Mouse (Mus musculus) cerebellum, adult 2 months (tissue): ENCODE data around the gene Fam107b. TPM values are rescaled to one million over a fixed set of nuclear protein-coding genes. Genes with fewer than 3 reads are reported as not detected.

Source experiments
- DNase-seq, 2 experiments: peaks; one replicate each; pipeline ENCODE4 v3.0.0; 2021
- H3K27ac ChIP-seq: fragments of 200-500 bp; 2 replicates; pipeline ENCODE4 v1.5.1; 2012; ENCODE audit warnings: low read length, control low read depth, inconsistent platforms; ENCODE audit not compliant: insufficient read depth
- H3K27me3 ChIP-seq: fragments of 200-500 bp; 2 replicates; pipeline ENCODE4 v1.6.1; 2012; ENCODE audit warnings: inconsistent platforms, mild to moderate bottlenecking, low read length, moderate library complexity; ENCODE audit not compliant: control insufficient read depth, insufficient read depth
- H3K4me1 ChIP-seq: fragments of 200-500 bp; 2 replicates; pipeline ENCODE4 v1.6.1; 2011; ENCODE audit warnings: low read length; ENCODE audit not compliant: control insufficient read depth, insufficient read depth
- H3K4me3 ChIP-seq: fragments of 200-500 bp; replicated peaks from 2 replicates; pipeline ENCODE3; 2011; ENCODE audit warnings: mild to moderate bottlenecking, low read depth, low read length, control low read depth; ENCODE audit not compliant: insufficient read depth
- CTCF ChIP-seq: fragments of 200-500 bp; IDR thresholded peaks from 2 replicates; pipeline ENCODE4 v1.5.1; 2011; ENCODE audit warnings: low read depth, mild to moderate bottlenecking, control low read depth, low read length, moderate library complexity, borderline replicate concordance; ENCODE audit not compliant: insufficient read depth
- POLR2A ChIP-seq: fragments of 200-500 bp; IDR thresholded peaks from 2 replicates; pipeline ENCODE4 v1.6.1; 2011; ENCODE audit warnings: low read length, control low read depth, borderline replicate concordance; ENCODE audit not compliant: insufficient read depth
- WGBS: fragments of 180-500 bp; shearing (Covaris S2); methylation state at CpG from one replicate; pipeline ENCODE4 v1.1.7; 2018; 5-methylcytosine and 5-hydroxymethylcytosine counted together
- polyA plus RNA-seq: library from polyadenylated mRNA; depleted of rRNA; stranded (reverse); fragments of >200 nt; gene quantifications from 2 replicates; pipeline ENCODE4 v1.2.3, GENCODE M21; 2012

The Fam107b gene
- polyA plus RNA-seq, 1 experiment: 63.7 TPM

DNA sequence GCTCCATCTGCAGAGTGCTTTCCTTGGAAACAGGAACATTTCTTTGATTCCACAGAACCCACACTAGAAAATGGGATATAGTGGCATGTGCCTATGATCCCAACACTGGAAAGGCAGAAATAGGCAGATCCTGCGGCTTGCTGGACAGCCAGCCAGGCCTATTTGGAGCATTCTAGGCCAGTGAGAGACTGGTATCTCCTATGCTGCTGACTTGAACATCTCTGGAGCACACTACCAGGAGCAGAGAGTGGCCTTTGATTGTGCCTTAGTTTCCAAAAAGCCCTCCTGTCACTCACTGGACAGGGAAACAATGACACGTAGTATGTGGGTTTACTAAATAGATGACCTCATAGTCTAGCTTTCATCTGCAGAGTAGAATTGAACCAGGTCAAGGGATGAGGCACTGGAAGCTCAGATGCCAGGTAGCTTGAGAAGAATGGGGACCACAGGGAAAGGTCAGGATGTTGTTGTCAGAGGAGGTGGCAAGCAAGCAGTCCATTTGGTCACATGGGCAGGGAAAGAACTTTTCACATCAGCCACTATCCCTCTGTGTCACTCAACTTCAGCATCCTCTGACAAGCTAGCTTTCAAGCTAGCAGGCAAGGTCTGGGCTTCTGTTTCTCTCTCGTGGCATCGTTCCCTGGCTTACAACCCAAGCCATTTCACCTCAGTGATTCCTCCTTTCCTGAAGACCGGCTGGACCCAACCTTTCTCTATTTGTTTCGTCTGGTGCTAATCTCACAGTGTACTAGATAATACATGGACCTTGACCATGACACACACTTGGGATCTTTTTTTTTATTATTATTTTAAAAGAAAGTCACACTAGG is 20.0 kb downstream of the Fam107b start:
- Histone ChIP-seq H3K4me3 (no peak overlapping the region), H3K4me1 (peaks cover 29% of the 10 kb centered on the region), H3K27ac (peak overlapping the region; percentile 77), H3K27me3 (no peaks in the 10 kb centered on the region)
- DNase-seq: peak; percentile 83 to 91
- WGBS: 10% methylated on average over 6 of the region's 6 CpGs
- TF ChIP-seq CTCF (no peak), POLR2A (no peak)

DNA sequence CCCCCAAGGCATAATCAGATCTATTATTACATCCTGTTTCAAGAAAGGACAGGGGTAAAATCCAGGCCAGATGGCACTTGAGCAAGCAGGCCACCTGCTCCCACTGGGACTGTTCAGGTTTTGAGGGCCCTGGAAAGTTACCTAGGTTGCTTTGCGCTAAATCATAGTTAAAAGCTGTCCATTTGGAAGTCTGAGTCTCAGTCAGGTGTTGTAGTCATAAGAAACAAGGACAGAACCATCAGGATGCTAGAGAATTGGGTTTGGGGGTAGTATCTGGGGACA is 20.6 kb downstream of the Fam107b start:
- H3K27ac ChIP-seq: peak overlapping the region; percentile 71
- peak; percentile 84 to 93 for DNase-seq
- 15% methylated on average over 1 of the region's 1 CpGs for WGBS
- no peak overlapping the region for H3K4me3 ChIP-seq
- H3K4me1 ChIP-seq: peaks cover 32% of the 10 kb centered on the region
- TF ChIP-seq CTCF (no peak), POLR2A (no peak)
- no peaks in the 10 kb centered on the region for H3K27me3 ChIP-seq

DNA sequence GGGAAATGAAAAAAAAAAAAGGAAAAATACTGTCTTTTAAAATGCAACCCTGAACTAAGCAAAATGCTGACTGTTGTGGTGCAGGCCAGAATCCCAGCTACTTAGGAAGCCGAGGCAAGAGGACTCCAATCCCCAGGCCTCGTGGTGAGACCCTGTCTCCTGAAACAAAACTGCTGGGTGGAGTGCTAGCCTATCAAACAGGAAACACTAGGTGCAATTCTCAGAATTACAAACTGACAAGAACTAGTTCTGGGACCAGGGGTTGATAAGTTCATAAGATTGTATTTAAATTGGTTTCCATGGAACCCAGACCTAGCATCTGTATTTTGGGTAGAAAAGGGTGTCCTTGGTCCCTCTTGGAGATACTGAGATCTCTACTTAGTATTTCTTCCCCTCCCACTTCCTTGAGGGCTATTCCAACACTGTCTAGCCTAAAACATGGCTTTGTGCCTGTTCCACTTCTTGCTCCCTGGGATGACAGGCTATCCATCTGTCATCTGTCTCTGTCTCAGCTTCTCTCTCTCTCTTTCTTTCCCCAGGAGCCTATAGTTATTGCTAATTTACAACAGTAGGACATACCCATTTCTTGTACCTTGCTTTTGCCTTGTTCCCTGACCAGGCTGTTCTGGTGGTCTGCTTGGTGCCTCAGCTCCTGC is 24.5 kb downstream of the Fam107b start:
- no peak overlapping the region for H3K27ac ChIP-seq
- H3K4me3 ChIP-seq: no peak overlapping the region
- WGBS: 62% methylated on average over 2 of the region's 2 CpGs
- TF ChIP-seq POLR2A: no peak
- no peak for TF ChIP-seq CTCF
- peak; percentile 39 to 81 for DNase-seq
- peaks cover 21% of the 10 kb centered on the region for H3K4me1 ChIP-seq
- H3K27me3 ChIP-seq: no peaks in the 10 kb centered on the region

DNA sequence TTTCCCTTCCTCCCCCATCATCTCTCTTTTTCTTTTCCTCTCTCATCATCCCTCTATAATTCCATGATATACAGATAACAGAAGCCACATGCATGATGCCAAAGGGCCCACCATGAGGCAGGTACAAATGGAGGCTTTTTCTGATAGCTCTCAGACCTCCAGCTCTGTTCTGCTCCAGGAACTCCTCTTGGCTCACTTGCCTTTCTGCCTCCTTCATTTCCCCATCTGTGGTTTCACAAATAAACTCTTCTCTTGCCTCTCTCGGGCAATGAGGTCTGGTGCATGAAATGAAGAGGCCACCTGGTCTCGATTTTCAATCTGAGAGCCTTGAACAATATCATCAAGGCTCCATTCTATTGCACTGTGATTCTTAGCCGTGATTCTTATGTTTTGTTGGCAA is 30.1 kb downstream of the Fam107b start:
- peak; percentile 23 to 55 for DNase-seq
- H3K27ac ChIP-seq: no peak overlapping the region
- 27% methylated on average over 3 of the region's 3 CpGs for WGBS
- H3K4me1 ChIP-seq: peaks cover 18% of the 10 kb centered on the region
- TF ChIP-seq CTCF: no peak
- H3K27me3 ChIP-seq: no peaks in the 10 kb centered on the region
- H3K4me3 ChIP-seq: no peak overlapping the region

DNA sequence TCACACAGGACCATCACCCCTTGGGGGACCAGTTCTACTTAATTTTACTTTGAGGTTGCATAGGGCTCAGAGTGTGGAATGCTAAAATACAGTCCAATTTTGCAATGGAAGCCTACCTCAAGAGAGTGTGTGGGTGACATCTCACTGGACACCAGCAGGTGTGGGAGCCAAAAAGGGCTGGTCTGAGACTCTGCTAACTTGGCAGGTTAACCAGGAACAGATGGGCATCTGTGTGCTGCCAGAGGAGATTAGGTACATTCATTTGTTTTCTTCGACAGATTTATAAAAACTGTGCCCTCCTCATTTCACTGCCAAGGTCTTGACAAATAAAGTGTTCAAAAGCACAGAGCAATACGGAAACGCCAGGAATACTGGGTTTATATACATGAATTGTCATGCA is 32.3 kb downstream of the Fam107b start:
- Histone ChIP-seq H3K4me3 (no peak overlapping the region), H3K4me1 (peaks cover 15% of the 10 kb centered on the region), H3K27me3 (no peaks in the 10 kb centered on the region), H3K27ac (peak overlapping the region; percentile 24; the same call in 1 of the 2 replicates)
- WGBS: 12% methylated on average over 3 of the region's 3 CpGs
- peak; percentile 90 to 97 for DNase-seq
- TF ChIP-seq POLR2A (no peak), CTCF (no peak)

DNA sequence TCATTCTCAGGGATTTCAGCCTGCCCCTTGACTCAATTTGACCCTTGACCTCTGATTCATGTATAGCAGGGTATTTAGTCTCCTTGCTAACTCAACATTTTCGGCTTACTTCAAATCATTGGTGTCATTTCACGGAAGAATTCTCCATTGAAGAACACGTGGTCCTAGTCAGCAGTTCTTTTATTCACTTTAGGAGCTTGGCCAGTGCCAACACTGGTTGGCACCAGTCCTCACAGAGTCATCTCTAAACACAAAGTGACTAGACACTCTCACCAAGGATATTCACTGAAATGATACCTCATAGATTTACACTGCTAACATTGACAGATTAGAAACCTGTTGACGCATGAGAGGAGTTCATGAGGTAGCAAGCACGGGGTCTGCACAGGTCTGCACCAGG is 32.9 kb downstream of the Fam107b start:
- Histone ChIP-seq H3K27me3 (no peaks in the 10 kb centered on the region), H3K4me3 (no peak overlapping the region), H3K27ac (peak overlapping the region; percentile 26; the same call in 1 of the 2 replicates), H3K4me1 (peaks cover 15% of the 10 kb centered on the region)
- peak; percentile 24 to 33 for DNase-seq
- TF ChIP-seq POLR2A: no peak
- no peak for TF ChIP-seq CTCF
- WGBS: 39% methylated on average over 5 of the region's 5 CpGs

DNA sequence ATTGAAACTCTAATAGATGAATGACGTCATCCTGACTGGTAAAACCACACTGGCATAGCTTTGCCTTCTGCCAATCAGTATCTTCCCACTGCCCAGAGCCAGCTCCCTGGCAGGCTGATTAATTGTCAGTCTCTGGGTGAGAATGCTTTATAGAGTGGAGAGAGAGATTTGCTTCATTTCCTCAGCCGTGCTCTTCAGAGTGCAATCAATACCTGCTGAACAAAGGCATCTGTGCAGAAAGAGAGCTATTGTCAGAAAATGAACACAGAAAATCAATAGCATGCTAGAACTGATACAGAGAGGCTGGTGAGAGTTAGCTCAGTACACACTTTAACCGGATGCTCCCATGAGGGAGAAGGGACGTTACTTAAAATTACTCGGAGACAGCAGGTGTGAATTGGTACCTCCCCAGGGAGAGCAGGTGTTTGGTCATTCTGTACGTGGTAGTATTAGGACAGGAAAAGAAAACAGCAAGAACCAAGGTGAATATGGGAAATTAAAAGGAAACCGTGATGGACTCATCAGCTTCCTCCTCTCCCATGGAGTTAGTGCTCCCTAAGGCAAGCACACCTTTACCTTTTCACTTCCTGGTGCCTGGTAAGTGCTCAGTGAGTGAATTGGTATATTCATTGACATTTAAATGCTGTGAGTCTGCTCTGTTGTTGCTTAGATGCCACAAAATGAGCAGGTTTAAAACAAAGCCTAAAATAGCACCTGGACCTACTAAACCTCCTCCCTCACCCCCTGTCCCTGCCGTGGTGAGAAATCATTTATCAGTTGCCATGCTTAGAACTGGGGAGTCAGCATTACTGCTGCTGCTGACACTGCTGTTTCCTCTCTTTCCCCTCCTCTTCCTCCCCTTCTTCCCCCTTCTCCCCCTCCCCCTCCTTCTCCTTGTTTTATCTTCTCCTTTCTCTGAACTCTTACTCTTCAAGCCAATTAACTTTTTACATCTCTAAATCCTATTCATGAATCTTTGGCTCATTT is 38.9 kb downstream of the Fam107b start:
- Histone ChIP-seq H3K27ac (no peak overlapping the region), H3K27me3 (no peaks in the 10 kb centered on the region), H3K4me1 (peaks cover 8% of the 10 kb centered on the region; the same call in 1 of the 2 replicates), H3K4me3 (no peak overlapping the region)
- peak; percentile 17 to 30 for DNase-seq
- TF ChIP-seq CTCF (no peak), POLR2A (no peak)
- WGBS: 19% methylated on average over 8 of the region's 8 CpGs

DNA sequence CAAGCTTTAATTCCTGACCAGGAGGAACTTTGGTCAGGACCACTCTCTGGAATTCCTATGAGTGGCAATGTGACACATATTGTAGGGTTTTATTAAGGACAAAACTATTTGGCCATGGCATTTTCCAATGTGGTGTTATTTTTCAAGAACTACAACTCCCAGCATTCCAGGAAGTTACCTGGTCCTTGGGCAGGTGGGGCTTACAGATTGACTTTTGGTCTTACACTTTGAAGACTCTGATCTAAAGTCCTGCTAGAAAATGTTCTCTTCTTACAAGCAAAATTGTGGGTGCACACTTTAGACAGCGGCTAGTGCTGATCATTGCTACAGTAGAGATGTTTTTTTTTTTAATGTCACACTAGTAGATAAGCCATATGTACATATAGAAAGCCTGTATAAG is 48.2 kb downstream of the Fam107b start:
- H3K27ac ChIP-seq: no peak overlapping the region
- no peaks in the 10 kb centered on the region for H3K27me3 ChIP-seq
- DNase-seq: no peak
- no peaks in the 10 kb centered on the region for H3K4me1 ChIP-seq
- TF ChIP-seq CTCF (no peak), POLR2A (no peak)
- H3K4me3 ChIP-seq: no peak overlapping the region
- 93% methylated on average over 1 of the region's 1 CpGs for WGBS
